Mouse (Mus musculus) liver (tissue): Measurements from ENCODE around the gene Gpc5.

Experiments
- DNase-seq: peaks from one replicate; pipeline ENCODE4 v3.0.0-alpha.2; 2020; ENCODE audit warnings: mixed read lengths

The Gpc5 gene

GRCm38 (mm10) chr14:116384602-116385001 is 1292.6 kb downstream of the Gpc5 start:
- DNase-seq, result no peak

- no peak for DNase-seq
Observed at GRCm38 (mm10) chr14:116415511-116415910, 1323.5 kb downstream of the Gpc5 start.

DNA sequence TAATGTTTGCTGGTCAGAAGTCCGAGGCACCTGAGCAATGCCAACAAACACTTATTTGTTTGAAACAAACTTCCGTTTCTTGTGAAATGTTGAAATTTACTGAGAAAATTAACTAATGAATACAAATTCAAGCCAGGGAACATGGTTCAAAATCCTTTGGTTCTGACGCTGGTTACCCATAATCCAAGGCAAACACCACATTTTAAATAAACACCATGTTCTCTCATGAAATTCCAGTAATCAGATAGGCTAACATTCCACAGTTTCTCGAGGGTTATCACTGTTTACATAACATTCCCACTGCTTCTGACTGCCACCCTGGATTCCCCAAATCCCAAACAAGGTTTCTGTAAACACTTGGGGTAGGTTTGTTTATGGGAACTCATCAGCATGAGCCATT is 1356.2 kb downstream of the Gpc5 start:
- no peak for DNase-seq

DNA sequence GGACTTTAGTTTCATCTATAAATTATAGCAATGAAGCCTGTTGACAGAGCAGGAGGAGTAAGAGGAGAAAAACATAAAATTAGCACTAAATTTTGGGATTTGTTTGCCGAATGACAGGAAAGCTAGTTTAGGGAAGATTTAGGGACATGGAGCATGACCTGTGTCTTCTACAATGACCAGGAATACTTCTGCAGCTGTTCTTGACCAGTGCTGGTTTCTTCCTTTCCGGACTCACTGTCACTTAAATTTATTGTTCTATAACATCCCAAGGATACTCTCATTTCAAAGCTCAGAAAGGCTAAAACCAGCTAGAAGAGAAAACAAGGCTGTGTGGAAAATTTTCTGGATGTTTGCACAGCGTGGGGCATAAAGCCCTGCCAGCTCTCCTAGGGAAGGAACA is 1361.3 kb downstream of the Gpc5 start:
- DNase-seq, result no peak

GRCm38 (mm10) chr14:116456211-116456610 is 1364.2 kb downstream of the Gpc5 start:
- DNase-seq, result no peak

GRCm38 (mm10) chr14:116473378-116474179 is 1381.6 kb downstream of the Gpc5 start:
- DNase-seq, result no peak

DNA sequence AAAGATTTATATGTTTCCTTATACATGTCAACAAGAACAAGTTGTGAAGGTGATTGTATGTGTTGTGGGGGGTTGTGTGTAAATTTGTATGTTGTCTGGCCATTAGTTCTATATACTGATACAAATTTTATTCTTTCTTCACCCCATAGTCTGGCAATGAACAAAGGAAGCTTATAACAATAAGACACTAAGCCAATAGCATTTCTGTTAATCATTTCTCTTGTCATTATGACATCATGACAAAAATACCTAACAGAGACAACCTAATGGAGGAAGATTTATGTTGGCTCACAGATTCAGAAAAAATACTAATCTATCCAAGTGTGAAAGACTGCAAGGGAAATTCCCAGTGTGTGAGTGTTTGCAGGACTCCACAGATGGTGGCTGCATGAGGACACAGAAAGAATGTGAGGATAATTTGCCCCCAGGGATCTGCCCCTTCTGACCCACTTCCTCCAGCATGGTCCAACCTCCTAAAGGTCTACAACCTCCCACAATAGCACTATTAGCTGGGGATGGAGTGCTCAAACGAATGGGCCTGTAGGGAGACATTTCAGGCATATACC is 1402.4 kb downstream of the Gpc5 start:
- no peak for DNase-seq

DNA sequence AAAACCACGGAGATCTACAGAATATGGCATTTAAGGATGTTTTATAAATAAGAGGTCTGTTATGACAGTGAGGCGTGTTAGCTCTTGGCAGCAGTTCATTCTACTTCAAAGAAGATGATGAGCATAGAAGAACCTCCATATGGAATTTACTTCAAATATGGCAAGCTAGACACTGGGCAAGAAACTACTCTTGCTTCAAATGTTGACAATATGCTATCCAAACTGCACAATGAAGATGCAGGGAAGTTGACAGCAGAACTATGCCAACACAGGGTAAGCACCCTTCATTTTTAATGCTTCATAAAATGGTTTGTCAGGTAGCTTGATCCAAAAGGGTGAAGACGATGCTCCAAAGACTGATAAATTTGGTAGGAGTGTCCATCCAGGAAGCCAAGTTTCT is 1446.2 kb downstream of the Gpc5 start:
- DNase-seq, result no peak

- DNase-seq, result no peak
Observed at GRCm38 (mm10) chr14:116543746-116544145, 1451.7 kb downstream of the Gpc5 start.

- no peak for DNase-seq
Observed at GRCm38 (mm10) chr14:116551401-116551800, 1459.4 kb downstream of the Gpc5 start.

- DNase-seq, result no peak
Observed at GRCm38 (mm10) chr14:116553316-116553715, 1461.3 kb downstream of the Gpc5 start.

GRCm38 (mm10) chr14:116558141-116558800 is 1466.3 kb downstream of the Gpc5 start:
- DNase-seq, result no peak

DNA sequence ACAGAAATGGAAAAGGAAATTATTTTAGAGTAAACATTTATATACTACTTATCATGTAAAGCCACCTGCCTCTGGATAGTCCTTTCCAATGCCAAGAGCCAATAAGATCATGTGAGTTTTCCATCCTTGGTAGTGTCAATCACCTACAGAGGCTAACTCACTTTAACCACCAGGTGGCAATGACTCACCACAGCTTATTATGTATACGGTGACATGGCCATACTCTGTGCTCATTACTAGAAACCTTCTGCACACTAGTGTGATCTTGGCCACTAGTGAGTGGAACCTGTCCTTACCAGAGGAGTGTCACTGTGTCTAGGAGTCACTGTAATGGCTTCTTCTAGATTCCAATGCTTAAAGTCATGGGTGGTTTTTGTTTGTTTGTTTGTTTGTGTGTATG is 1468.0 kb downstream of the Gpc5 start:
- DNase-seq, result no peak
